Mouse (Mus musculus) spleen, adult 2 months (tissue): ENCODE measurements around the gene Mpp3.

Experiments
- CTCF ChIP-seq: fragments of 200-500 bp; IDR thresholded peaks from 2 replicates; pipeline ENCODE4 v1.5.1; 2011; ENCODE audit warnings: mild to moderate bottlenecking, inconsistent platforms; ENCODE audit not compliant: insufficient read depth, insufficient read length, insufficient replicate concordance; ENCODE audit errors: extremely low read depth
- POLR2A ChIP-seq: fragments of 200-500 bp; IDR thresholded peaks from 2 replicates; pipeline ENCODE4 v1.6.1; 2011; ENCODE audit warnings: low read depth, low read length, inconsistent platforms

- TF ChIP-seq CTCF (no peak), POLR2A (no peak)
Observed at GRCm38 (mm10) chr11:102006688-102007087, 21.6 kb downstream of the Mpp3 start.
